Mouse (Mus musculus) myocyte (in vitro differentiated cells): ENCODE measurements around the gene Kpna2. TPM values are rescaled to one million over a fixed set of nuclear protein-coding genes. Genes with fewer than 3 reads are reported as not detected.
"Not testable (repeated sequence)": the region's sequence is repeated elsewhere in the genome, so short reads cannot be mapped to it uniquely, and the experiment has no call there.

Experiments
- H3K27me3 ChIP-seq: one replicate; pipeline ENCODE4 v1.6.1; 2011; ENCODE audit not compliant: control insufficient read depth, insufficient read depth, insufficient read length
- H3K36me3 ChIP-seq: one replicate; pipeline ENCODE4 v1.6.1; 2011; ENCODE audit not compliant: control insufficient read depth, insufficient read depth
- H3K4me2 ChIP-seq: one replicate; pipeline ENCODE4 v1.6.1; 2011; ENCODE audit warnings: low read depth, control low read depth
- H3K4me3 ChIP-seq: one replicate; pipeline ENCODE4 v1.5.1; 2011; ENCODE audit warnings: mild to moderate bottlenecking, control low read depth, moderate library complexity
- H3K79me2 ChIP-seq: one replicate; pipeline ENCODE4 v1.6.1; 2011; ENCODE audit not compliant: control insufficient read depth, insufficient read depth
- H3ac ChIP-seq: one replicate; pipeline ENCODE4 v1.6.1; 2011; ENCODE audit not compliant: control insufficient read depth, insufficient read length
- CEBPB ChIP-seq: IDR thresholded peaks from 2 replicates; pipeline ENCODE4 v1.6.1; 2011; ENCODE audit warnings: mild to moderate bottlenecking, moderate library complexity; ENCODE audit not compliant: poor library complexity, insufficient read depth, severe bottlenecking
- E2F4 ChIP-seq: IDR thresholded peaks from one replicate; pipeline ENCODE4 v1.6.1; 2011; ENCODE audit warnings: mild to moderate bottlenecking, control low read depth, moderate library complexity; ENCODE audit not compliant: insufficient read depth
- MAX ChIP-seq: IDR thresholded peaks from one replicate; pipeline ENCODE4 v1.6.1; 2011; ENCODE audit warnings: low read depth, mild to moderate bottlenecking, control low read depth
- MYOD1 ChIP-seq, 3 experiments: IDR thresholded peaks; one replicate each; pipeline ENCODE4 v1.6.1; 2011; ENCODE audit warnings: control low read depth in 2 of 3, low read depth in 2 of 3, mild to moderate bottlenecking in 2 of 3, moderate library complexity in 1 of 3; ENCODE audit not compliant: insufficient read length in 2 of 3, control insufficient read depth in 1 of 3
- MYOG ChIP-seq, 3 experiments: IDR thresholded peaks; one replicate each; pipeline ENCODE4 v1.6.1; 2011; ENCODE audit warnings: control low read depth in 2 of 3, low read depth in 2 of 3, mild to moderate bottlenecking in 2 of 3; ENCODE audit not compliant: insufficient read length in 2 of 3, control insufficient read depth in 1 of 3, insufficient read depth in 1 of 3
- POLR2A ChIP-seq: IDR thresholded peaks from one replicate; pipeline ENCODE4 v1.6.1; 2011; ENCODE audit warnings: low read depth, mild to moderate bottlenecking, control low read depth, moderate library complexity; ENCODE audit not compliant: insufficient read length
- POLR2AphosphoS2 ChIP-seq: IDR thresholded peaks from one replicate; pipeline ENCODE4 v1.6.1; 2011; ENCODE audit warnings: low read depth, control low read depth; ENCODE audit not compliant: insufficient read length
- REST ChIP-seq: IDR thresholded peaks from one replicate; pipeline ENCODE4 v1.6.1; 2011; ENCODE audit warnings: mild to moderate bottlenecking, control low read depth, moderate library complexity; ENCODE audit not compliant: insufficient read depth, insufficient read length
- SRF ChIP-seq: IDR thresholded peaks from one replicate; pipeline ENCODE4 v1.6.1; 2011; ENCODE audit warnings: low read depth; ENCODE audit not compliant: control insufficient read depth, insufficient read length
- TCF12 ChIP-seq: IDR thresholded peaks from one replicate; pipeline ENCODE4 v1.6.1; 2011; ENCODE audit warnings: mild to moderate bottlenecking, control low read depth; ENCODE audit not compliant: poor library complexity, insufficient read depth, severe bottlenecking
- TCF3 ChIP-seq: IDR thresholded peaks from one replicate; pipeline ENCODE4 v1.6.1; 2011; ENCODE audit warnings: low read depth, control low read depth; ENCODE audit not compliant: insufficient read length
- USF1 ChIP-seq: IDR thresholded peaks from one replicate; pipeline ENCODE4 v1.6.1; 2011; ENCODE audit warnings: low read depth, mild to moderate bottlenecking, control low read depth, moderate library complexity
- polyA plus RNA-seq: library from polyadenylated mRNA; unstranded; fragments of >200 nt; fragmentation: generic; extraction: Trizol; gene quantifications from one replicate; pipeline ENCODE4 v1.2.1, GENCODE M21; 2012; ENCODE audit warnings: missing spikeins

Gene Kpna2
- polyA plus RNA-seq, 1 experiment = 32.8 TPM

DNA sequence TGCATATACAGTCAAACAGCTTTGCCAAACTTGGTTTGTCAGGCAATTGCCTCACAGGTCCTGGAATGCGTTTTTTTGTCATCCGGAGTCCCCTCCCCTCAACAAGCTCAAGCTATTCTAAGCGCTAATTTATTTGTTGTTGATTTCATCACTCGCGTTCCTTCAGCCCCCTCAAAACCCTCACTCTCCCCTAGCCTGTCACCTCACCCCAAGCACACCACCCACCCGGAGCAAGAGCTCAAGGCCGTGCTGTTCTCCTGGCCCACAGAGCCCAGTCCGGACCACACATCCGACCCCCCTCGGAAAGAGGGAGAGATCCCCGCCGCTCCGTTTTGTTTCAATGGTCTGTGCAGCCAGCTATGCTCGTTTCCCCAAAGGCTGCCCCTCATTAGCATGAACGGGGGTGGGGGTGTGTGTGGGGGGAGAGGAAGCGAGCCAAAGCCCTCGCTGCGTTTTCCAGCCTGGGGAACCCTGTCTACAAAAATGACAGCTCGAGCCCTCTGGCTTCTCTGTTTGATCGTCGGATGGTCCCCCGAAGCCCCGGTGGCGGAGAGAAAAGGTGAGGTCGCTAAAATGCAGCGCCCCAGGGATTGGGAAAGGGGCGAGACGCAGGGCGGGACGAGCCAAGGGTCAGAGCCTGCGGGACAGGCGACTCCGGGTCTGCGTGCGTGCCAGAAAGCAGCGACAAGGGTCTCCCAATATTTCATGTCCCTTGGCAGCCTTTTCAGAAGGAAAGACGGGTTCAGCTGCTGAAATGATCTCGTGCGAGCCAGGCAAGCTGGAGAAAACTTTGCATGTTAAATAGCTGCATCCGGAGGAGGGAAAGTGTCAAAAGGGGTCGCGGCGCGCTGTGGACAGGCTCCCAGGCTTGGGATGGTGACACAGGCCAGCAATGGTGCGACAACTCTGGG, 26.3 kb upstream of the Kpna2 start, which contains the start of gene 1810010H24Rik:
Gene 1810010H24Rik (plus strand): TSS at position 271 of the 911 bp plus-strand sequence.
- Histone ChIP-seq H3K4me3 (peak within 1 kb of the TSS; percentile 39), H3K4me2 (peak within 1 kb of the TSS; percentile 85), H3K27me3 (no peaks in the 10 kb centered on the region), H3ac (no peak within 1 kb of the TSS), H3K79me2 (no peaks in the 10 kb centered on the region), H3K36me3 (no peaks in the 10 kb centered on the region)
- TF ChIP-seq MYOG (IDR thresholded peaks at IDR 0.05; ENCODE audit: control insufficient read depth in 1 of 3, insufficient read depth in 1 of 3, insufficient read length in 2 of 3, low read depth in 2 of 3) = no peak
- no peak for TF ChIP-seq POLR2A
- no peak for TF ChIP-seq POLR2AphosphoS2
- TF ChIP-seq E2F4 = no peak
- TF ChIP-seq MYOD1 (IDR thresholded peaks at IDR 0.05; ENCODE audit: control insufficient read depth in 1 of 3, insufficient read length in 2 of 3, low read depth in 2 of 3) = no peak
- TF ChIP-seq TCF12 = no peak
- TF ChIP-seq REST = no peak
- no peak for TF ChIP-seq MAX
- TF ChIP-seq SRF = no peak
- no peak for TF ChIP-seq USF1
- TF ChIP-seq TCF3 = no peak
- no peak for TF ChIP-seq CEBPB

DNA sequence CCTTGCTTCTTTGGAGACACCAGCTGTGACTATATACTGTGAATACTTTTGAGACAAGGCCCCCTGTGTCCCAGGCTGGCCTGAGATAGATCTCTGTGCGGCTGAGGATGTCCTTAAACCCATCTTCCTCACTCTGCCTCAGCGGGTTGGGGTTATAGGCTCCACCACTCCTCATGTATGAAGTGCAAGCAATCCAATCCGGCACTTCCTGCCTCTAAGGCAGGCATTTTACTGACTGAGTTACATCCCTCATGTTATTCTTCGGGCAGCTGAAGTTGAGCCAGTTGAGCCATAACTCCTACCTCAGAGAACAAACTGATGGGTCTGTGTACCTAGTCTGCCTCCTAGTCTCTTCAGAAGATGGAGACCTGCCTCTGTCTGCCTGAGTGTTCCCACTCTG, 25.1 kb upstream of the Kpna2 start:
- TF ChIP-seq E2F4 (no peak), POLR2A (no peak), MAX (no peak), CEBPB (no peak), TCF12 (no peak), SRF (no peak), MYOG (IDR thresholded peaks at IDR 0.05; ENCODE audit: control insufficient read depth in 1 of 3, insufficient read depth in 1 of 3, insufficient read length in 2 of 3, low read depth in 2 of 3) (no peak), TCF3 (no peak)
- H3K4me2 ChIP-seq = no peak overlapping the region
- H3K4me3 ChIP-seq = no peak overlapping the region
- no peaks in the 10 kb centered on the region for H3K79me2 ChIP-seq
- no peaks in the 10 kb centered on the region for H3K27me3 ChIP-seq
- no peak overlapping the region for H3ac ChIP-seq
- no peaks in the 10 kb centered on the region for H3K36me3 ChIP-seq

DNA sequence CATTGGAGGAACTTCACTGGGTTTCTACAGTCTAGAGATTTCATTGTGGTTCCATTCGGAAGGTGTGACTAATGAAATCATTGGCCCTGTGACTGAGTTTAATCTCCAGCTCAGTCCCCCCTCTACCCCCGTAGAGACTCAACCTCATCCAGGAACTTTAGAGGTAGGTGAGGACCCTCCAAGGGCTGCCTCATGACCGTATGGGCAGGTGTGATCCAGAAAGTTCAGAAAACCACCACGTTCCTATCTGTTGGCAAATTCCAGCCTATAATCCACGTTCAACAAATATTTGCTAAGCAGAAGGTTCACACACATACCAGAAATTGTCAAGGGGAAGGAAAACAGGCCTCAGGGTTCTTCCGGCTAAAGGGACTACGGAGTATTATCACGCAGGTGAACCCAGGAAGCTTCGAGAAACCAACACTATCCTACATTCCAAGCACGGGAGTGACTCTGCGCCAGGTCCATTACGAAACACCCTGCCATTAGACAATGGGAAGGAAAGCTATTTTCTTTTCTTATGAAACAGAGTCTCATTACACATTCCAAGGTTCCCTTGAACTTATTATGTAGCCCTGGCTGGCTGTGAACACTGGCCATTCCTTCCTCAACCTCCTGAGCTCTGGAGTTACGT, 22.8 kb upstream of the Kpna2 start:
- Histone ChIP-seq H3K4me3 (no peak overlapping the region), H3K79me2 (no peaks in the 10 kb centered on the region), H3K4me2 (no peak overlapping the region), H3K36me3 (no peaks in the 10 kb centered on the region), H3K27me3 (no peaks in the 10 kb centered on the region), H3ac (no peak overlapping the region)
- TF ChIP-seq REST (no peak), POLR2AphosphoS2 (no peak), MAX (no peak), POLR2A (no peak), MYOD1 (IDR thresholded peaks at IDR 0.05; ENCODE audit: control insufficient read depth in 1 of 3, insufficient read length in 2 of 3, low read depth in 2 of 3) (no peak)

DNA sequence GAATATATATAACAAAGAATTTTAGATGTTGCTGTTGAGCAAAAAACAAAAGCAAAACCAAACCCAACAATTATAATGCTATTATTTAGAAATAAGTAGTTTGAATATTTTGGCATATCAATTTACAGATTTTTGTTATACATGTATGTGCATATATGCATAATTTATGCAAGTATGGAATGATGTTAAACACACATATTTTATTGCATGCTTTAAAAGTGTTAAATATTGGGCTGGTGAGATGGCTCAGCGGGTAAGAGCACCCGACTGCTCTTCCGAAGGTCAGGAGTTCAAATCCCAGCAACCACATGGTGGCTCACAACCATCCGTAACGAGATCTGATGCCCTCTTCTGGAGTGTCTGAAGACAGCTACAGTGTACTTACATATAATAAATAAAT, 20.4 kb upstream of the Kpna2 start:
- not testable (repeated sequence) for H3K4me2 ChIP-seq, H3K4me3 ChIP-seq, H3K27me3 ChIP-seq, H3ac ChIP-seq, H3K36me3 ChIP-seq, H3K79me2 ChIP-seq

DNA sequence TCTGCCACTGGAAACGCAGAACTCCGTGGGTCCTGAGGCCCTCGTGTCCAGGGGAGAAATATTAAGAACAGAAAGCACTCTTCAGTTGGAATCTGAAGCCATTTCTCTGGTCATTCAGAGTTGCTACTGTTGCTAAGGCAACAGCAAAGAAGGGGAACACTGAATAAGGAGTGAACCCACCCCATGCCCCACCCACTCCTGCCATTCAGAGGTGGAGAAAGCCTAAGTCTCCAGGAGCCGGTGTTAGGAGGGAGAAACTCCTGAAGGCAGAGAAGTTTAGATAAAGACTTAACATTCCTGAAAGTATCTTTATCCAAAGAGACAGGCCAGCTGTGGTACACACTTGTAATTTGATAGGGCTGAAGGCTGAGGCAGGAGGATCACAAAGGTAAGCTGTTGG, 20.0 kb upstream of the Kpna2 start:
- Histone ChIP-seq H3K27me3 (no peaks in the 10 kb centered on the region), H3K79me2 (no peaks in the 10 kb centered on the region), H3K36me3 (no peaks in the 10 kb centered on the region), H3K4me2 (no peak overlapping the region), H3K4me3 (no peak overlapping the region), H3ac (no peak overlapping the region)
- TF ChIP-seq MYOG (IDR thresholded peaks at IDR 0.05; ENCODE audit: control insufficient read depth in 1 of 3, insufficient read depth in 1 of 3, insufficient read length in 2 of 3, low read depth in 2 of 3) (no peak), MAX (no peak)
